Mouse (Mus musculus) thymus, postnatal 0 days (tissue): ENCODE data around the gene Clca3b. TPM values are rescaled to one million over a fixed set of nuclear protein-coding genes. Genes with fewer than 3 reads are reported as not detected.
"Not testable (repeated sequence)": the region's sequence is repeated elsewhere in the genome, so short reads cannot be mapped to it uniquely, and the experiment has no call there.

Source experiments
- DNase-seq: peaks from one replicate; pipeline ENCODE4 v3.0.0-alpha.2; 2015; ENCODE audit warnings: low spot score
- polyA plus RNA-seq: library from polyadenylated mRNA; unstranded; fragments of >200 nt; fragmentation: Nextera tagmentation; extraction: Ambion mirVana; gene quantifications from 2 replicates; pipeline ENCODE4 v1.2.1, GENCODE M21; 2015

The Clca3b gene
- polyA plus RNA-seq: 0.84 and 1.0 TPM in 2 replicates

GRCm38 (mm10) chr3:144849014-144849556 is at the start of gene Clca3b:
Clca3b (minus strand) TSS chr3:144849357.
- not testable (repeated sequence) for DNase-seq

GRCm38 (mm10) chr3:144897042-144897678 is 48.0 kb upstream of the Clca3b start:
- no peak for DNase-seq

- DNase-seq: no peak
These were observed 41.1 kb upstream of the Clca3b start for GRCm38 (mm10) chr3:144890246-144890758.

DNA sequence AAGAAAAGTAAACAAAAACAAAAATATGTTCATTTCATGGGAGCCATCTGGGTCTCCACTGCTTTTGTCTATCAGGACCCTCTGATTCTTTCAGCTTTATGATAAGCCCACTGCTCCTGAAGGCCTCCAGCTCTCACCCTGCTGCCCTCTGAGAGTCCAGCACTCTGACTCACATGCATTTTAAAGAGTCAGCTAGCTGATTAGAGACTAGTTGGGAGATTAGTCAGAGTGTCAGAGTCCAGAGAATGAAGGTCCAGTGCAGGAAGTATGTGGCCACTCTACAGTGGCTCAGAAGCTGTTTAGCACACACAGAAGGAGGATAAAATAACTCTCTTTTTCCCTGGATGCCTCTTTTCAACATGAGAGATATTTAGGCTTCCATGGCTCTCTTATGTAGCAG is 37.8 kb upstream of the Clca3b start:
- no peak for DNase-seq

GRCm38 (mm10) chr3:144872012-144872411 is 22.9 kb upstream of the Clca3b start:
- not testable (repeated sequence) for DNase-seq

GRCm38 (mm10) chr3:144849584-144849983 is 427 bp upstream of the Clca3b start:
- DNase-seq: no peak

DNA sequence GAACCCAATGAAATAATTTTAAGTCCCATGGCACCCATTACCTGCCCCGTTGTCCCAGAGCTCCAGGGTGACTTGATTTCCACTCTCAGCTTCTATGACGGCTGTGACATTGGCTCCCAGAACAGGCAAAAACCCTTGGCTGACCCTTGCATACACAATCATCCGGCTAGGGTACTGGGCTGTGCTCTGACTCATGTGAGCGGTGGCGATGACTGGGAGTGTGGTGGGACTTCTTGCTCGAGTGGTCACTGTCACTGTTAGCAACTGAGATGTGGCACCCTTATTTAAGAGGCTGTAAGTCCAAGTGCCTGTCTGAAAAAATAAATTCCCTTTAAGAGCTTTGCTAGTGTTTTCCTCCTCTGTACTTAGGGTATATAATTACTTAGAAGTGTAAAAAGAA is 21.9 kb downstream of the Clca3b start:
- DNase-seq: no peak

GRCm38 (mm10) chr3:144825151-144825550 is 24.0 kb downstream of the Clca3b start:
- DNase-seq: peak; percentile 62

GRCm38 (mm10) chr3:144823331-144823730 is 25.8 kb downstream of the Clca3b start:
- DNase-seq: no peak

DNA sequence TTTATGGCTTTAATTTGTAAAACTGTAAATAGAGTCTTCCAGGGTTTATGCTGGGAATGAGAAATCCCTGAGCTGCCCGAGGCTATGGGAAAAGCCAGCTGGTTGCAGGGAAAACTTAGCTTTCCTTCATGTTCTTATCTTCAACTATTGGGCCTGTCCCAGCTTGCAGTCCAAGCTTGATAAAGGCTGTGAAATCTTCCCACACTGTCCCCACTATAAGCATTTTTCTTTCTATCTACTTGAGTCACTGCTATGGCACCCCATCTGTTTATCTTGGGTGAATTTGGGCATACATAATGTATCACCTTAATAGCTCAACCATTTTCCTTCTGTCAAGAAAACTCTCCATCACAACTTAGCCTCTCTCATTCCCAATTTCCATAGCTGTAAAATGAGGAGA is 28.5 kb downstream of the Clca3b start:
- DNase-seq: no peak

- DNase-seq: not testable (repeated sequence)
These were observed 29.9 kb downstream of the Clca3b start, which contains the start of gene Clca3a2 for GRCm38 (mm10) chr3:144819219-144819618. Clca3a2 (minus strand) TSS chr3:144819494.

DNA sequence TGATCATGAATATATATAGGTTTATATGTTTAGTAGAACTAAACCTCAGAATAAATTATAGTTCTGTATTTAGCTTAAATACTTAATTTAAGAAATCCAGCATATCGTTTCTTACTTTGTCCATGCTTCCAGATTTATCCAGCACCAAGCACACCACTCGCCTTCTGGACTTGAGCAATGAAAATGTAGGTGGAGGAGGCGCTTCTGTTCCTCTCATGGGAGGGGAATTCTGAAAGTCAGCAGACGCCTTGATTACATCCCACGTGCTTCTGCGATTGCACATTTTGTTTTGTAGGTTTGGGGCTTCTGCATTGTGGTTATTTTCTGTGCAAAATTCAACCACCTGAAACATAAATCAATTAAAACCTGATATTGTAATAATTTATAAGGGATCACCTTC is 35.8 kb downstream of the Clca3b start:
- DNase-seq: not testable (repeated sequence)

GRCm38 (mm10) chr3:144811821-144812220 is 37.3 kb downstream of the Clca3b start:
- DNase-seq: no peak

- not testable (repeated sequence) for DNase-seq
These were observed 40.8 kb downstream of the Clca3b start for GRCm38 (mm10) chr3:144808153-144808925.

- not testable (repeated sequence) for DNase-seq
These were observed 42.5 kb downstream of the Clca3b start for GRCm38 (mm10) chr3:144806626-144807025.

GRCm38 (mm10) chr3:144801861-144802260 is 47.3 kb downstream of the Clca3b start:
- DNase-seq: peak; percentile 6

GRCm38 (mm10) chr3:144785181-144786148 is 63.7 kb downstream of the Clca3b start:
- no peak for DNase-seq
